Mouse (Mus musculus) retina, postnatal 1 day (tissue): Measurements from ENCODE around the gene Ranbp1.
"Not testable (repeated sequence)": the region's sequence is repeated elsewhere in the genome, so short reads cannot be mapped to it uniquely, and the experiment has no call there.

ENCODE experiments used
- DNase-seq: peaks from one replicate; pipeline ENCODE4 v3.0.0-alpha.2; 2012

Ranbp1 gene

GRCm38 (mm10) chr16:18200062-18200461 lies 48.5 kb downstream of the Ranbp1 start:
- DNase-seq: no peak

DNA sequence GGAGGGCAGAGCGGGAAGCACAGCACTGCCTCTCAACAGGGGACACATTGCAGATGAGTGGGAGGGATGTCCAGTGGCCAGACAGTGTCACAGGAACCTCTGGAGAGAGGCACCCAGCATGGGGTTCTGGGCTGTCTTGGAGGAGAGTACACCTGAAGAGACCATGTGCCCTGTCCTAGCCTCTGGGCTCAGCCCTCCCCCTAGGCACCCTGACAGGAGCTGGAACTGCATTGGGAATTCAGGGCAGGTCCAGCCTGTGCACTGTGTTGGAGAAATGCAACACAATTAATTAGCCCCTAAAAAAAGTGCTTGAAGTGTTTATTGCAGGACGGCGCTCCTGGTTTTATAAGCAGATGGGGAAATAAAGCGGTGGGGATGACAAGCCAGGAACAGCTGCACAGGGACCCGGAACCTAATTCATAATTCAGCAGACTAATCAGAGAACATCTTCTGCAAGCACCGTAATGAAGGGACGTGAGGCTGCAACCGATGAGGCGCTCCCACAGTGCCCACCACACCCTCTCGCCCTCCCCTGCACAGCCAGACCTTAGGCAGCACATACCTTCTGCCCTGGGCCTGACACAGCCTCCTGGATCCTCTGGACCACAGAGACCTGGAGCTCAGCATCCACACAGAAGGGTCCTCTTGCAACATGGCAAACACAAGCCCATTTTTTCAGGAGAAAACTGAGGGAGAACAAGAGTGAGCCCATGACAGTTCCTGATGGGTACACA lies 50.0 kb downstream of the Ranbp1 start:
- no peak for DNase-seq

- DNase-seq: no peak
Measured at GRCm38 (mm10) chr16:18197881-18198280, 50.7 kb downstream of the Ranbp1 start.

DNA sequence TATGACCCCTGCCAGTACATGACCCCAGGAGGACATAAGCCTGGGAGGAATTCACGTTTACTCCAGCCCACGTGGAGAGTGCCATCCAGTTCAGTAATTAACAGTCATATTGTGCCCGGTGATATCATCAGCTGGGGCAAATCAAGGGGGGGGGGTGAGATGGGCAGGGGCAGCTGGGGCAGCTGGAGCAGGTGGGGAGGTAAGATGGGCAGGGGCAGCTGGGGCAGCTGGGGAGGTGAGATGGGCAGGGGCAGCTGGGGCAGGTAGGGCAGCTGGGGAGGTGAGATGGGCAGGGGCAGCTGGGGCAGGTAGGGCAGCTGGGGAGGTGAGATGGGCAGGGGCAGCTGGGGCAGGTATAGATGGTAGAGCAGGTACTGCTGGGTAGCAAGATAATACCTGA lies 53.0 kb downstream of the Ranbp1 start:
- DNase-seq: not testable (repeated sequence)

GRCm38 (mm10) chr16:18195068-18195467 lies 53.5 kb downstream of the Ranbp1 start:
- no peak for DNase-seq

DNA sequence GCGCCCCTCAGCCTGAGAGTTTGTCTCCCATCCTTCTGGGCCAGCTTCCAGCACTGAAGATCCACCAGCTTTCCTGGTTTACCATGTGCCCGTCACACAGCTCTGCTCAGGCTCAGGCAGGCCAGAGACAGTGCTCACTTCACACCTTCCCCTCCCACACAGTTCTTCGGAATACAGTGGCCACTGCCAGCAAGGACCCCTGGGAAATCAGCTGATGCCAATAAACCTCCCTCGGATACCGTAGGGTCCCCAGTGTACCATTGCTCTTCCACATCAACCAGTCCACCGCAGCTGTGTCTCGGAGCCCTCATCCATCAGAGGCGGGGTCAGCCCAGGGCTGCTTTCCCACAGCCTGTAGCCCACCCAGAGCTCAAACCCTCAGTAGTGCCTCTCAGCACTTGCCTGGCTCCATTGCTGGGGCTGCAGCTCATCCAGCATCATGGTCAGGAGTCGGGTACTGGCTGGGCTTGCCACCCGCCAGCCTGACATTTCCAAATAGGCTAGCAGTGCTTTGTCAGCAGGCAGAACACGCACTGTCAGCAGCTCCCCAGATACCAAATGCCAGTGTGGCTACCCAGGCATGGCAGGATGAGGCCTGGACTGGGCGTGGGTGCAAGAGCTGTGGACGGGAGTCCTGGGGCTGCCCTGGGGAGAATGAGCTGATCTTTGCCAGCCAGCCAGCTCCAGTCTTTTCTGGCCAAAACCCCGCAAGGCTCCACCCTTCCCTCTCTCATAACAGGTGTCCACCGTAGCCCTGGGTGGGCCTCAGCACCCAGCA lies 54.1 kb downstream of the Ranbp1 start:
- no peak for DNase-seq

DNA sequence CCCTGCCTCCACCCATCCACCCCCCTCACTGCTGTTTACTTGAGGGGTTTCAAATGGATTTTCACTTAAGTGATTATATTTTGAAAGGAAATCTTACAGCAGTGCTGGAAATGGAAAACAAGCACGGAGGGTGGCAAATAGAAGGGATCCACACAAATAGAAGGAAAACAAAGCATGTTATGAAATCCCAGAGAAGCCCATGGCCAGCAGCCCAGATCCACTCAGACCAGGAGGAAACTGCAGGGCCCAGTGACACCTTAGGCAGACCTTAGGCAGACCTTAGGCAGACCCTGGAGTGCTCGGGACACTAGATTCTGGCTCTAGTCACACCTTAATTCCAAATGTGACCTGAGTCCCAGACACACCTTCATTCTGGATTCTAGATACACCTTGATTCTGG lies 57.5 kb downstream of the Ranbp1 start:
- no peak for DNase-seq
